Mouse (Mus musculus) layer of hippocampus, postnatal 14 days (tissue): ENCODE measurements at regions not wholly inside any gene's neighbourhood (a gene's known extent, or its start where the extent isn't known, plus 50 kb on each side); places are given as distances from the start of the nearest gene placed in this dataset.

Experiments
- DNase-seq, 2 experiments: peaks; one replicate each; pipeline ENCODE4 v3.0.0; 2021 to 2022; ENCODE audit warnings: low spot score in 2 of 2, mixed read lengths in 1 of 2

- DNase-seq, result no peak
These were observed 99.1 kb upstream of the Trp63 start for GRCm38 (mm10) chr16:25584337-25585069.

GRCm38 (mm10) chr16:25585070-25585454 lies 98.5 kb upstream of the Trp63 start:
- DNase-seq, result peak in 1 of 2 experiments; percentile 29

- DNase-seq, result no peak
These were observed 97.6 kb upstream of the Trp63 start for GRCm38 (mm10) chr16:25585953-25586352.

DNA sequence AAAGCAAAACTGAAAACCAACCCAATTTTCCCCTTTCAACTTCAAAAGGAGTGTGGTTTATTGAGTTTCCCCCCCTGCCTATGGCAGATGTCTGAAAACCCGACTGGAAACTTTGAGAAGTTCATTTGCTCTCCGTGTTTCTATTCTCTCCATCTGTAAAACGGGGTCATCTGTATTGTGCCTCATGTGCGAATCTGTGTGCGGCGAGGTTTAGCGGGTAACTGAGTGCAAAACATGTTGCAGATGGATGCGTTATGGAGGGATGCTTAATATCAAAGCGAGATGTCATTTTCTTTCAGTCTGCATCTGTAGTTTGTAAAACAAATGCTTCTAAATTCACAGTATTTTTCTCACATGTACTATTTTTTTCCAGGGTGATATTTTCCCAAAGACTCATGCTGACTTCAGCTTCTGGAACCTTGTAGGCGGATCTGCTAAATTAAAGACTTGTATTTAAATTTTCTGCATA lies 95.7 kb upstream of the Trp63 start:
- DNase-seq, result peak; percentile 17 to 31

GRCm38 (mm10) chr16:25597435-25597834 lies 86.1 kb upstream of the Trp63 start:
- DNase-seq, result no peak

GRCm38 (mm10) chr16:25603121-25603520 lies 80.4 kb upstream of the Trp63 start:
- DNase-seq, result no peak

DNA sequence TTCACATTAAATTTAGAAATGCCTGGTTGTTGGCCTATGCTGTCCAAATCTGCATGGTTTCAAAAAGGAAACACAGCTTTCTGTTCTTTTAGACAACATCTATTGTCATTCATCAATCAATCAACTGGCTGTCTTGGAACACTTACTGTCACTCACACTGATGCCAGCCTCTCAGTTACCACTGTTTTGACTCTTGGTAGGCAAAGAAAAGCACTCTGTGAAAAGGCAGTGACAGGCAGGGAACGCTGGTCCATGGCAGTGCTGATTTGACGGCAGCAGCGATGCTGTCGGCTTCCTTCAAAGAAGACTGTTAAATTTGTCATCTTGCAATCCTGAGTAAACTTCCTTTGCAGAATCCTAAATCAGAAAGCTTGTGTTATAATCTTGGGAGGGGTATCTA lies 68.3 kb upstream of the Trp63 start:
- no peak for DNase-seq

DNA sequence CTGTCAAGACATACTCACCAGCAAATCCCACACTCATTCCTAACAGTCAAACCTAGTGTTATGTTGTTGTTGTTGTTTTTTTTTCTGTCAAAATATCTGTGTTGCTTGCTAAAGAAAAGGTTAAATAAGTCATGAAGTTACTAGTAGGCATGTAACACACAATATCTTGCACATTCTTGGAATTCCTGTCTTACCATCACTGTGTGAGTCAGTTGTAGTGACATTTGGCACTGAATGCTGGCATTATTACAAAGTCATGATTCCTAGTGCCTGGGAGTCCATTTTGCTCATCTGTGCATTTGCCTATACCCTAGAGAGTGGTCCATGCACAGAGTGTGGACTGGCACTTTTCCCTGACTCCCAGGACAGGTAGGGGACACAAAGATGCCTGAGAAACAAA lies 67.9 kb upstream of the Trp63 start:
- no peak for DNase-seq

DNA sequence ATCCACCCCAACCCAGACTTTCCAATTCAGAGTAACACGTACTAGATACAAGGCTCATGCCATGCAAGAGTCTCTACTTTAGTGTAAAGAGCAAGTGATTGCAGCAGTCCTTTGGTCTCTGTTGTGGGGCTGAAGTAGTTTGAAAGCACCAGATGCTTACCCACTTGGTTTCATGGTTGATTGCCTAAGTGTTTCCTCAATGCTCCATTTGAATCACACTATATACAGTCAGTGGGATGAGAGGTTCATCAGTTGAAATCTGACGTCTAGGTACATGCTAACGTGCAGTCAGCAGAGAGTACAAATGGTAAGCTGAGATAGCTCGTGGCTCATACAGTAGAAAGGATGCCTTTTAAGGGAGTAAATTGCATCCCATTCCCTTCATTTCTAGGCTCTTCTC lies 64.7 kb upstream of the Trp63 start:
- no peak for DNase-seq

DNA sequence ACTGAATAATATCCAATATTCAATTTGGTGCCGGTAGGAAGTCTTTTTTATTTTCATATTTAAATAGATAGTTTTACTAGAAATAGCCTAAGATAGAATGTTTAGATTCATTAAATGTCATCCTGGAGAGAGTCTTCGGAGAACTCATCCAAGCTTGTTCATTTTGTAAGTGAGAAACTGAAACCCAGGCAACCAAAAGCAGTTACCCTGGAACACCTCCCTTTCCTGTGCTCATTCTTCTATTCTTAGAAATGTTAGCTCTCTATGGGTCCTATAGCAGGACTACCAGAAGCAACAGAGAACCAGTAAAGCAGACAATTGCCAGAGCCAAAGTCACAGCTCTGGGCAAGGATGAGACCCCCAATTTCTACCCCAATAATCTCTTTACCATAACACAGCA lies 60.9 kb upstream of the Trp63 start:
- DNase-seq, result peak in 1 of 2 experiments; percentile 11

DNA sequence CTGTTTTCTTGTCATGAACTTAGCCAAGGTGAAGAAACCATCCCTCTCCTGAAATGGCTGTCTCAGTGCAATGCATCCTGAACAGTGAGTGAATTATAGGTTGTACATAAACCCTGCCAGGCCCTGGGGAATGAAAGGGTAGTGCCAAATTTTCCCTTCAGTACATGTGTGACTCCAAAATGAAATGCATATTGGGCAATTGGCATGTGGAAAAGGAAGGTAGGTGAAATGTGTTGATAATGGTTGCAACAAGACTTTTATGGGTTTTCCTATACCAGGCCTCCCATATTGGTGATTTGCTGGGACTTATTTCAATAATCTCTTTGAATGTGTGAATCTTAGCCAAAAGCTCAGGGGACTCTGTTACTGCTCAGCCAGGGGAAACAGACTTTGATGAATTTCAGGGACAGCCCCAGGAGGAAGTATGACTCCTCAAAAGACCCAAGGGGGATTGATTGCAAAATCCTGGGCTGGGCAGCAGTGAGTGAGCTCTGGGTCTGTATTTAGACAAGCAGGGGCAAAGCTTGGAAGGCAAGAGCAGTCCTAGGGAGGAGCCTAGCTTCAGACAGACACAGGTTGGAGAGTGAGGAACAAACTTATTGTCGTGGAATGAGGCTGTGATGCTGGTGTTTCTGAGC lies 59.5 kb upstream of the Trp63 start:
- no peak for DNase-seq

DNA sequence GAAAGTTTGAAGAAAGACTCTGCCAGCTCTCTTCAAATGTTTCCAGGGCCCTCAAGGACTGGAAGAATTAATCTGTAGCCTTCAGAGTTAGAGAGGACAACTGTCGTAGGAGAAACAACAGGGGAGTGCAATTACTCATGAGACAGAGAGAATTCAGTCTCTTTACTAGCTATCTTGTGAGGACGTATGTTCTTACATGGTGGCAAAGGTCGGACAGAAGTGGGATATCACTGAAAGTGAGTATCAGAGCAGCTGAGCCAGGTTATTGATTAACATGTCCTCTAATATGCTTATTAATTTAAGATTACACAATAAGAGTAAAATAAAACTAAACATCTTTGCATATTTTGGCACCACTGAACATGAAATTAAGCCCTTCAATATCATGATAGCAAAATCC lies 53.8 kb upstream of the Trp63 start:
- no peak for DNase-seq

GRCm38 (mm10) chr16:25631139-25631716 lies 52.3 kb upstream of the Trp63 start:
- no peak for DNase-seq
